17 mouse cellular contexts compared by ENCODE assay signal in genomic region chr1:45358020-45358419, GRCm38 (mm10).
"Had no signal": no experiment of that assay in that cellular context is flagged by ENCODE, and none has a peak within 500 bp of the region (broad histone marks: within the 10 kb centered on the region; RNA-seq: fewer than 3 reads in every experiment).

No protein-coding gene starts in this region.

- DNase-seq: kidney, adult 8-10 months; kidney, postnatal 10 days; kidney, postnatal 36 days; layer of hippocampus, postnatal 36 days; liver, embryonic 13.5 days; lung, adult 2 months; lung, postnatal 14 days; midbrain, embryonic 14.5 days; right cerebral cortex, adult 18-20 months; right cerebral cortex, postnatal 14 days; right cerebral cortex, postnatal 4 days; thymus, adult 18-20 months; thymus, postnatal 36 days had no signal

- H3K4me3 ChIP-seq: kidney, embryonic 15.5 days; left cerebral cortex, adult 2 months; liver, embryonic 13.5 days; megakaryocyte, embryonic 14.5 days had no signal

- H3K4me1 ChIP-seq: kidney, embryonic 15.5 days; liver, embryonic 13.5 days; megakaryocyte, embryonic 14.5 days had no signal

- H3K27ac ChIP-seq: kidney, embryonic 15.5 days; left cerebral cortex, adult 2 months; liver, embryonic 13.5 days; macrophage had no signal
